Mouse (Mus musculus) frontal cortex, postnatal 10 days (tissue): ENCODE data around the gene Gm28845.

Experiments
- DNase-seq, 2 experiments: peaks; one replicate each; pipeline ENCODE4 v3.0.0; 2022; ENCODE audit warnings: low spot score in 2 of 2, mixed read lengths in 1 of 2

The Gm28845 gene

GRCm38 (mm10) chr1:65119438-65119837, at the start of gene Gm28845:
Gm28845 (minus strand) TSS chr1:65119558.
- DNase-seq: no peak

- DNase-seq: no peak
Measured at GRCm38 (mm10) chr1:65167496-65167895, 48.1 kb upstream of the Gm28845 start.

- DNase-seq: no peak
Measured at GRCm38 (mm10) chr1:65162210-65162609, 42.9 kb upstream of the Gm28845 start.

GRCm38 (mm10) chr1:65156111-65156510, 36.8 kb upstream of the Gm28845 start:
- no peak for DNase-seq

- no peak for DNase-seq
Measured at GRCm38 (mm10) chr1:65154814-65155213, 35.5 kb upstream of the Gm28845 start.

GRCm38 (mm10) chr1:65147971-65148370, 28.6 kb upstream of the Gm28845 start:
- DNase-seq: no peak

GRCm38 (mm10) chr1:65147326-65147725, 28.0 kb upstream of the Gm28845 start:
- no peak for DNase-seq

- no peak for DNase-seq
Measured at GRCm38 (mm10) chr1:65146601-65147000, 27.2 kb upstream of the Gm28845 start.

GRCm38 (mm10) chr1:65144783-65145182, 25.4 kb upstream of the Gm28845 start:
- no peak for DNase-seq

- no peak for DNase-seq
Measured at GRCm38 (mm10) chr1:65137560-65137959, 18.2 kb upstream of the Gm28845 start.

- no peak for DNase-seq
Measured at GRCm38 (mm10) chr1:65132833-65133232, 13.5 kb upstream of the Gm28845 start.

GRCm38 (mm10) chr1:65131671-65132070, 12.3 kb upstream of the Gm28845 start:
- no peak for DNase-seq

GRCm38 (mm10) chr1:65130226-65130625, 10.9 kb upstream of the Gm28845 start:
- DNase-seq: no peak

GRCm38 (mm10) chr1:65129634-65130180, 10.3 kb upstream of the Gm28845 start:
- DNase-seq: no peak

GRCm38 (mm10) chr1:65122574-65123372, 3.4 kb upstream of the Gm28845 start, which contains the start of gene D630023F18Rik:
D630023F18Rik (minus strand) TSS chr1:65123214.
- peak in 1 of 2 experiments; percentile 27 for DNase-seq

GRCm38 (mm10) chr1:65118150-65118913, 1.0 kb downstream of the Gm28845 start:
- no peak for DNase-seq

- DNase-seq: no peak
Measured at GRCm38 (mm10) chr1:65113536-65114172, 5.7 kb downstream of the Gm28845 start.

- no peak for DNase-seq
Measured at GRCm38 (mm10) chr1:65112807-65113196, 6.6 kb downstream of the Gm28845 start.

GRCm38 (mm10) chr1:65112031-65112806, 7.1 kb downstream of the Gm28845 start:
- DNase-seq: peak; percentile 32 to 55

GRCm38 (mm10) chr1:65109756-65110435, 9.5 kb downstream of the Gm28845 start:
- no peak for DNase-seq

GRCm38 (mm10) chr1:65109196-65109595, 10.2 kb downstream of the Gm28845 start:
- DNase-seq: no peak
